Mouse (Mus musculus) MEL (cell line): ENCODE results near the gene Imp4. TPM values are rescaled to one million over a fixed set of nuclear protein-coding genes. Genes with fewer than 3 reads are reported as not detected.

Source experiments
- DNase-seq: peaks from one replicate; pipeline ENCODE4 v3.0.0; 2011; ENCODE audit warnings: low read depth, low spot score
- H3K27ac ChIP-seq: 2 replicates; pipeline ENCODE4 v1.5.1; 2012; ENCODE audit warnings: low read depth, mild to moderate bottlenecking, control low read depth, low read length, moderate library complexity; ENCODE audit not compliant: control insufficient read depth
- H3K27me3 ChIP-seq, 2 experiments: fragments of 150-350 bp in 1 of 2; sonication (generic) in 1 of 2; 2 replicates each; pipeline ENCODE4 v1.6.1; 2012; ENCODE audit warnings: low read length in 2 of 2, mild to moderate bottlenecking in 2 of 2, improper control_type of control experiment in 1 of 2, moderate library complexity in 1 of 2; ENCODE audit not compliant: insufficient read depth in 2 of 2, control insufficient read depth in 1 of 2
- H3K36me3 ChIP-seq, 2 experiments: 2 replicates each; pipeline ENCODE4 v1.6.1; 2012 to 2014; ENCODE audit warnings: low read length in 2 of 2, improper control_type of control experiment in 1 of 2, inconsistent platforms in 1 of 2, mild to moderate bottlenecking in 1 of 2; ENCODE audit not compliant: insufficient read depth in 2 of 2, control insufficient read depth in 1 of 2
- H3K4me1 ChIP-seq, 2 experiments: fragments of 150-350 bp in 1 of 2; sonication (generic) in 1 of 2; 2 replicates each; pipeline ENCODE4 v1.6.1; 2012; ENCODE audit warnings: low read length in 2 of 2, improper control_type of control experiment in 1 of 2, mild to moderate bottlenecking in 1 of 2; ENCODE audit not compliant: insufficient read depth in 2 of 2, control insufficient read depth in 1 of 2
- H3K4me3 ChIP-seq, 2 experiments: fragments of 150-350 bp in 1 of 2; sonication (generic) in 1 of 2; 2 replicates each; pipeline ENCODE4 v1.5.1; 2012; ENCODE audit warnings: low read depth in 2 of 2, low read length in 2 of 2, mild to moderate bottlenecking in 2 of 2, moderate library complexity in 2 of 2, control low read depth in 1 of 2, improper control_type of control experiment in 1 of 2; ENCODE audit not compliant: control insufficient read depth in 1 of 2, insufficient read depth in 1 of 2
- H3K79me2 ChIP-seq: 2 replicates; pipeline ENCODE4 v1.6.1; 2012; ENCODE audit warnings: mild to moderate bottlenecking, low read length, moderate library complexity; ENCODE audit not compliant: control insufficient read depth, poor library complexity, insufficient read depth
- H3K9ac ChIP-seq: 2 replicates; pipeline ENCODE4 v1.6.1; 2012; ENCODE audit warnings: low read depth, mild to moderate bottlenecking, control low read depth, low read length, moderate library complexity; ENCODE audit not compliant: control insufficient read depth, poor library complexity, severe bottlenecking
- H3K9me3 ChIP-seq: fragments of 150-350 bp; sonication (generic); replicated peaks from 2 replicates; pipeline ENCODE4 v1.6.1; 2012; ENCODE audit warnings: mild to moderate bottlenecking, low read length, improper control_type of control experiment, moderate library complexity; ENCODE audit not compliant: insufficient read depth
- CHD1 ChIP-seq: IDR thresholded peaks from 2 replicates; pipeline ENCODE4 v1.6.1; 2012; ENCODE audit warnings: low read depth, mild to moderate bottlenecking, inconsistent platforms, low read length, improper control_type of control experiment
- CHD2 ChIP-seq: IDR thresholded peaks from 2 replicates; pipeline ENCODE4 v1.6.1; 2011; ENCODE audit warnings: low read length, improper control_type of control experiment
- ELF1 ChIP-seq: IDR thresholded peaks from 2 replicates; pipeline ENCODE4 v1.6.1; 2014; ENCODE audit warnings: low read depth, mild to moderate bottlenecking, inconsistent platforms, low read length, improper control_type of control experiment, moderate library complexity
- ETS1 ChIP-seq: IDR thresholded peaks from 2 replicates; pipeline ENCODE4 v1.6.1; 2012; ENCODE audit warnings: low read depth, mild to moderate bottlenecking, inconsistent platforms, low read length, improper control_type of control experiment, moderate library complexity
- GABPA ChIP-seq: IDR thresholded peaks from 2 replicates; pipeline ENCODE4 v1.6.1; 2012; ENCODE audit warnings: low read depth, mild to moderate bottlenecking, inconsistent platforms, low read length, improper control_type of control experiment, moderate library complexity
- GATA1 ChIP-seq: IDR thresholded peaks from 2 replicates; pipeline ENCODE4 v1.6.1; 2011; ENCODE audit warnings: low read depth, low read length, improper control_type of control experiment
- HCFC1 ChIP-seq: IDR thresholded peaks from 2 replicates; pipeline ENCODE4 v1.6.1; 2012; ENCODE audit warnings: low read depth, mild to moderate bottlenecking, inconsistent platforms, low read length, improper control_type of control experiment, moderate library complexity
- MAFK ChIP-seq: IDR thresholded peaks from 2 replicates; pipeline ENCODE4 v1.6.1; 2011; ENCODE audit warnings: low read depth, mild to moderate bottlenecking, low read length, improper control_type of control experiment, borderline replicate concordance
- MAX ChIP-seq: IDR thresholded peaks from 2 replicates; pipeline ENCODE4 v1.6.1; 2011; ENCODE audit warnings: low read length, improper control_type of control experiment
- MAZ ChIP-seq: IDR thresholded peaks from 2 replicates; pipeline ENCODE4 v1.6.1; 2012; ENCODE audit warnings: low read depth, mild to moderate bottlenecking, inconsistent platforms, low read length, improper control_type of control experiment
- MEF2A ChIP-seq: IDR thresholded peaks from 2 replicates; pipeline ENCODE4 v1.6.1; 2014; ENCODE audit warnings: low read depth, mild to moderate bottlenecking, inconsistent platforms, low read length, improper control_type of control experiment; ENCODE audit not compliant: poor library complexity, insufficient replicate concordance, severe bottlenecking; ENCODE audit errors: extremely low read depth
- MXI1 ChIP-seq: IDR thresholded peaks from 2 replicates; pipeline ENCODE4 v1.6.1; 2011; ENCODE audit warnings: mild to moderate bottlenecking, low read depth, low read length, improper control_type of control experiment
- NELFE ChIP-seq: IDR thresholded peaks from 2 replicates; pipeline ENCODE4 v1.6.1; 2011; ENCODE audit warnings: low read depth, low read length, improper control_type of control experiment
- NRF1 ChIP-seq: IDR thresholded peaks from 2 replicates; pipeline ENCODE4 v1.6.1; 2014; ENCODE audit warnings: low read depth, mild to moderate bottlenecking, inconsistent platforms, low read length, improper control_type of control experiment, moderate library complexity; ENCODE audit not compliant: poor library complexity, insufficient read depth, severe bottlenecking
- POLR2A ChIP-seq, 2 experiments: IDR thresholded peaks; 2 replicates each; pipeline ENCODE4 v1.6.1; 2011 to 2012; ENCODE audit warnings: low read length in 2 of 2, mild to moderate bottlenecking in 2 of 2, control low read depth in 1 of 2, improper control_type of control experiment in 1 of 2, low read depth in 1 of 2, moderate library complexity in 1 of 2; ENCODE audit not compliant: control insufficient read depth in 1 of 2, insufficient read depth in 1 of 2, poor library complexity in 1 of 2
- POLR2AphosphoS2 ChIP-seq: IDR thresholded peaks from 2 replicates; pipeline ENCODE4 v1.6.1; 2011; ENCODE audit warnings: low read length, improper control_type of control experiment
- RAD21 ChIP-seq: IDR thresholded peaks from 2 replicates; pipeline ENCODE4 v1.6.1; 2011; ENCODE audit warnings: mild to moderate bottlenecking, low read depth, low read length, improper control_type of control experiment
- USF1 ChIP-seq: IDR thresholded peaks from 2 replicates; pipeline ENCODE4 v1.6.1; 2014; ENCODE audit warnings: low read depth, mild to moderate bottlenecking, inconsistent platforms, low read length, improper control_type of control experiment, moderate library complexity
- ZC3H11A ChIP-seq: IDR thresholded peaks from 2 replicates; pipeline ENCODE4 v1.6.1; 2012; ENCODE audit warnings: low read depth, mild to moderate bottlenecking, inconsistent platforms, low read length, improper control_type of control experiment
- ZMIZ1 ChIP-seq: IDR thresholded peaks from 2 replicates; pipeline ENCODE4 v1.6.1; 2012; ENCODE audit warnings: low read depth, mild to moderate bottlenecking, inconsistent platforms, low read length, improper control_type of control experiment, moderate library complexity
- polyA plus RNA-seq, 2 experiments: library from polyadenylated mRNA; stranded (reverse) in 1 of 2; unstranded in 1 of 2; fragments of >175 nt in 1 of 2; fragments of >200 nt in 1 of 2; gene quantifications; 2 replicates each; pipeline versions ENCODE4 v1.2.1 to v1.2.4; 2012; ENCODE audit warnings: low replicate concordance in 2 of 2, low read depth in 1 of 2; ENCODE audit not compliant: insufficient read length in 2 of 2, insufficient read depth in 1 of 2, missing spikeins in 1 of 2
- total RNA-seq: library from RNA; depleted of rRNA; stranded (reverse); fragments of 300-350 nt; gene quantifications from 2 replicates; pipeline ENCODE4 v1.2.3, GENCODE M21; 2012; rRNA removed

The Imp4 gene
- total and polyA plus RNA-seq, 3 experiments: 57.8 to 204 (median 125) TPM

DNA sequence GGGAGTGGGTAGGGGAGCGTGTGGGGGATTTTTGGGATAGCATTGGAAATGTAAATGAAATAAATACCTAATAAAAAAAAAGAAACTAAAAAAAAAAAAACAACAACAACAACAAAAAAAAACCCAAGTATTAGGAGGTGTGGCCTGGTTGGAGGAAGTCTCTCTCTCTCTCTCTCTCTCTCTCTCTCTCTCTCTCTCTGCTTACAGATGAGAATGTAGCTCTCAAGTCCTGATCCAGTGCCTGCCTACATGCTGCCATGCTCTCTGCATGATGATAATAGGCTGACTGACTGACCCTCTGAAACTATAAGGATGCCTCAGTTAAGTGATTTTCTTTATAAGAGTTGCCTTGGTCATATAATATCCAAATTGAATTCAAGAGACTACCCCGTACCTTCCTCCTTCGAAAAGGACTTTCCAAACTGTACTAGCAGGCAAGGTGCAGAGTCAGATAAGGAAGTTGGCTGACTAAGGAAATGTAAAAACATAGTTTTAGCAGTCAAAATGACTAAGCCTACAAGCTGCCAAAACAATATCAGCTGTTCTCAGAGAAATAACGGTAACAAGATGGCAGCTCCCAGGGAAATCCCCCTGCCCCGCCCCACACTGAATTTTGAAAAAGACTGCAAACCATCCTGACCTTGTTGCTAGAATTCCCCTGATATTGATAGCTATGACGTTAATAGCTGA lies 50.3 kb downstream of the Imp4 start (continued):
- TF ChIP-seq NRF1: no peak
- TF ChIP-seq NELFE: no peak
- no peak for TF ChIP-seq ZC3H11A
- no peak for TF ChIP-seq CHD1
- TF ChIP-seq ZMIZ1: no peak
- no peak for TF ChIP-seq POLR2AphosphoS2
- no peak for TF ChIP-seq POLR2A (IDR thresholded peaks at IDR 0.05; ENCODE audit: control insufficient read depth in 1 of 2, insufficient read depth in 1 of 2, low read depth in 1 of 2, low read length in 2 of 2, poor library complexity in 1 of 2)
- no peak for TF ChIP-seq MAZ
- TF ChIP-seq MXI1: peak; percentile 49; the same call in 1 of the 2 replicates
- no peak for TF ChIP-seq RAD21
- no peak for TF ChIP-seq CHD2
- TF ChIP-seq MAFK: peak; percentile 83
- TF ChIP-seq GATA1: peak; percentile 94
- no peak for TF ChIP-seq MEF2A

DNA sequence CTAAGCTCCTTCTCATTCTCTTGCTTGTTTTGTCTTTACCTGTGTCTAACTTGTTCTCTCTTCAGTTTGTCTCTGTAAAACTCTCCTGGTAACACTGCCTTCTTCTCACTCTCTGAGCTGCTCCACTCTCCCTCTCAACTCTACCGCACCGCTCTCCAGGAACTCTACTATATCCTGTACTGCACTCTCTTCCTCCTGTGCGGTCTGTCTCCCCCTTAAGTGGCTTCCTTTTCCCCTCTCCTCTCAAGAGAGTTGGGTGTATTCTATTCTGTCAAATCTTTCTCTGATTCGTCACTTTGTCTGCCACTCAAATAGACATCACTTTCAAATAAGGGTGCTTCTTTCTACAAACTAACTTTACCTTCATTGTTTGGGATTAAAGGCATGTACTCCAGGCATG lies 51.8 kb downstream of the Imp4 start:
- no peak overlapping the region; the same call in 1 of the 2 replicates for H3K27ac ChIP-seq
- no peak for DNase-seq
- peaks cover 0 to 10% of the 10 kb centered on the region in 2 experiments; a peak in 2 of 4 replicates for H3K36me3 ChIP-seq
- H3K9me3 ChIP-seq: no peaks in the 10 kb centered on the region
- no peaks in the 10 kb centered on the region for H3K27me3 ChIP-seq
- H3K79me2 ChIP-seq: no peaks in the 10 kb centered on the region
- peaks cover 0 to 3% of the 10 kb centered on the region in 2 experiments; a peak in 2 of 4 replicates for H3K4me1 ChIP-seq
- H3K4me3 ChIP-seq: no peak overlapping the region
- H3K9ac ChIP-seq: no peak overlapping the region
- TF ChIP-seq ELF1 (no peak), ETS1 (no peak), GABPA (no peak), USF1 (no peak), NELFE (no peak), ZMIZ1 (no peak), MAX (no peak), HCFC1 (no peak)

Other genes starting within 250 kb of the Imp4 start
- gene Ccdc115, start 179 bp upstream of the Imp4 start, total RNA-seq: 60.9 and 63.4 TPM in 2 replicates
- gene Ccdc115, start 179 bp upstream of the Imp4 start, polyA plus RNA-seq: 10 to 100 TPM in 1 of 2 experiments, not detected in 1; 78.7 TPM
- gene Ptpn18, start 19.9 kb downstream of the Imp4 start, total RNA-seq: 58.7 and 73.3 TPM in 2 replicates
- gene Ptpn18, start 19.9 kb downstream of the Imp4 start, polyA plus RNA-seq: 10 to 100 TPM in 1 of 2 experiments, not detected in 1; 39.1 TPM
- not detected in 2 replicates for gene Prss39, start 58.6 kb downstream of the Imp4 start, total RNA-seq
- under 1 TPM in 1 of 2 experiments, not detected in 1; 0.06 TPM for gene Prss39, start 58.6 kb downstream of the Imp4 start, polyA plus RNA-seq
- gene Cfc1, start 95.8 kb downstream of the Imp4 start, total RNA-seq: not detected in 2 replicates
- not detected for gene Cfc1, start 95.8 kb downstream of the Imp4 start, polyA plus RNA-seq
- not detected in 2 replicates for gene Prss40, start 121.1 kb downstream of the Imp4 start, total RNA-seq
- gene Prss40, start 121.1 kb downstream of the Imp4 start, polyA plus RNA-seq: not detected
- gene Amer3, start 139.8 kb downstream of the Imp4 start, total RNA-seq: not detected in 2 replicates
- gene Amer3, start 139.8 kb downstream of the Imp4 start, polyA plus RNA-seq: not detected